Mouse (Mus musculus): ENCODE results near the gene Tekt2. TPM values are rescaled to one million over a fixed set of nuclear protein-coding genes. Genes with fewer than 3 reads are reported as not detected.

Tekt2 gene
- polyA plus RNA-seq, 1 experiment: 3.1 TPM

DNA sequence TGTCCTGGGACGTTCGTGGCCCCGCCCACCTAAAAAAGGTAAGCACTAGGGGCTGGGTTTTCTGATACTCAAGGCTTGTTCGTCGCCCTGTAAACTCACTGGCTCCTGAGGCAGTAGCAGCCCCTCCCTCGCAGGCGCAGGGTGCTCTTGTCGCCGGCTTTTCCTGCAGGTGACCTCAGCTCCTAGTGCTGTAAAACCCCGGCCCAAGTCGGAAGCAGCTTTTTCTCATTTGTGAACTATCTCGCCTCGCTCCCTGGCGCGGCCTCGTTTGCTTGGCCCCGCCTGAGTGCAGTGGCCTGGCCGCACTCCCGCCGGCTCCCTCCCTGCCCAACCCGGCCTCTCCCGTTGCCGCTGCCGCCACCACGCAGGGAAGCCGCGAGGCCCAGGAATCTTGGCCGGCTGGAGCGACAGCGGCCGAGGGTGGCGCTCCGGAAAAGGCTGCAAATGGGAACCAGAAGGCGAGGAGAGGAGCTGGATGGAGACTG, 28.8 kb downstream of the Tekt2 start:
- H3K4me3 ChIP-seq (ENCODE audit: insufficient read depth, low read length): no peak overlapping the region

GRCm38 (mm10) chr4:126295937-126296336, 29.6 kb downstream of the Tekt2 start:
- Histone ChIP-seq H3K4me1 (ENCODE audit: control insufficient read depth, insufficient read depth, low read length) (peaks cover 3% of the 10 kb centered on the region), H3K27ac (ENCODE audit: insufficient read depth, low read length) (no peak overlapping the region), H3K4me3 (ENCODE audit: insufficient read depth, low read length) (no peak overlapping the region)
- TF ChIP-seq POLR2A (IDR thresholded peaks at IDR 0.05; ENCODE audit: low read depth, low read length) (no peak), CTCF (IDR thresholded peaks at IDR 0.05; ENCODE audit: borderline replicate concordance, insufficient read depth, low read length) (no peak)

More for the DNA sequence above, 28.8 kb downstream of the Tekt2 start:
- Histone ChIP-seq H3K27ac (ENCODE audit: insufficient read depth, low read length) (peak overlapping the region; percentile 1; the same call in 1 of the 2 replicates), H3K4me1 (ENCODE audit: control insufficient read depth, insufficient read depth, low read length) (peaks cover 3% of the 10 kb centered on the region)
- TF ChIP-seq POLR2A (IDR thresholded peaks at IDR 0.05; ENCODE audit: low read depth, low read length) (no peak), CTCF (IDR thresholded peaks at IDR 0.05; ENCODE audit: borderline replicate concordance, insufficient read depth, low read length) (no peak)

DNA sequence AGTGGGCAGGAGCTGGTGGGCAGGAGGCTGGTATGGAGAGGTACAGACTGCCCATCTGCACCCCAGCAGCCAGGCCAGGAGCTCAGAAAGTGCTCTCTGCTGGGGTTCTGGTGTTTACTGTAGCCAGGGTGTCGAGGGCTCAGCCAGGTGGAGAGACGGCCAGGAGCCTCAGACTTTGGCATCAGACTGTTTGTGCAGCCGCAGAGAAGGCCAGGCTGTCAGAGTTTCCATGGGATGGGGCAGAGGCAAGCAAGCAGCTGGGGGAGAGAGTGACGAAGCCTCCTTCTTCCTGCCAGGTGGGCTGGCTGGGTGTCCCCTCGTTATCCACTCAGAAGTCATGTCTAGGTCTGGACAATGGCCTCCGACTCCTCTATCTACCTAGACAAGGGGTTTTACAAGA, 30.3 kb downstream of the Tekt2 start:
- H3K4me3 ChIP-seq (ENCODE audit: insufficient read depth, low read length): no peak overlapping the region
- TF ChIP-seq POLR2A (IDR thresholded peaks at IDR 0.05; ENCODE audit: low read depth, low read length) (no peak), CTCF (IDR thresholded peaks at IDR 0.05; ENCODE audit: borderline replicate concordance, insufficient read depth, low read length) (no peak)
- no peak overlapping the region for H3K27ac ChIP-seq (ENCODE audit: insufficient read depth, low read length)
- no peaks in the 10 kb centered on the region for H3K4me1 ChIP-seq (ENCODE audit: control insufficient read depth, insufficient read depth, low read length)

GRCm38 (mm10) chr4:126291196-126291595, 34.3 kb downstream of the Tekt2 start:
- Histone ChIP-seq H3K27ac (ENCODE audit: insufficient read depth, low read length) (0 out of 2 replicates have a peak overlapping the region, but pooled peaks have one; percentile 7), H3K4me3 (ENCODE audit: insufficient read depth, low read length) (no peak overlapping the region), H3K4me1 (ENCODE audit: control insufficient read depth, insufficient read depth, low read length) (no peaks in the 10 kb centered on the region)
- TF ChIP-seq CTCF (IDR thresholded peaks at IDR 0.05; ENCODE audit: borderline replicate concordance, insufficient read depth, low read length) (no peak), POLR2A (IDR thresholded peaks at IDR 0.05; ENCODE audit: low read depth, low read length) (no peak)

DNA sequence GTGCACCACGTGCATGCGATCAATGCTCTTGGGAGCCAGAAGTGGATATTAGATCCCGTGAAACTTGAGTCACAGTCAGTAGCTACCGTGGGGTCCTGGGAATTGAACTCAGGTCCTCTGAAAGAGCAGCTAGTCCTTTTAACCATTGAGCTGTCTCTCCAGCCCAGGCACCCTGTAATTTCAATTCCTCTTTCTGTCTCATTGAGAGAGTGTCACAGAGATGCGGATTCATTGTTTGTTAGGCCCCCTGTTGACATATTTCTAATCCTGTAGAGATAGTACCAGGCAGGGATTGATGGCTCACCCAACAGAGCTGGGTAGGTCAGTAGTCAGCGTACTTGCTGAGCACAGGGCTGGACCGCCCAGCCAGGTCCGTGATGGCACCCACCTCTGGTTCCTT, 35.2 kb downstream of the Tekt2 start:
- no peaks in the 10 kb centered on the region for H3K4me1 ChIP-seq (ENCODE audit: control insufficient read depth, insufficient read depth, low read length)
- H3K27ac ChIP-seq (ENCODE audit: insufficient read depth, low read length): no peak overlapping the region
- no peak overlapping the region for H3K4me3 ChIP-seq (ENCODE audit: insufficient read depth, low read length)
- TF ChIP-seq POLR2A (IDR thresholded peaks at IDR 0.05; ENCODE audit: low read depth, low read length): no peak
- no peak for TF ChIP-seq CTCF (IDR thresholded peaks at IDR 0.05; ENCODE audit: borderline replicate concordance, insufficient read depth, low read length)

- H3K27ac ChIP-seq (ENCODE audit: insufficient read depth, low read length): no peak overlapping the region
Observed at GRCm38 (mm10) chr4:126288085-126288666, 37.3 kb downstream of the Tekt2 start.

DNA sequence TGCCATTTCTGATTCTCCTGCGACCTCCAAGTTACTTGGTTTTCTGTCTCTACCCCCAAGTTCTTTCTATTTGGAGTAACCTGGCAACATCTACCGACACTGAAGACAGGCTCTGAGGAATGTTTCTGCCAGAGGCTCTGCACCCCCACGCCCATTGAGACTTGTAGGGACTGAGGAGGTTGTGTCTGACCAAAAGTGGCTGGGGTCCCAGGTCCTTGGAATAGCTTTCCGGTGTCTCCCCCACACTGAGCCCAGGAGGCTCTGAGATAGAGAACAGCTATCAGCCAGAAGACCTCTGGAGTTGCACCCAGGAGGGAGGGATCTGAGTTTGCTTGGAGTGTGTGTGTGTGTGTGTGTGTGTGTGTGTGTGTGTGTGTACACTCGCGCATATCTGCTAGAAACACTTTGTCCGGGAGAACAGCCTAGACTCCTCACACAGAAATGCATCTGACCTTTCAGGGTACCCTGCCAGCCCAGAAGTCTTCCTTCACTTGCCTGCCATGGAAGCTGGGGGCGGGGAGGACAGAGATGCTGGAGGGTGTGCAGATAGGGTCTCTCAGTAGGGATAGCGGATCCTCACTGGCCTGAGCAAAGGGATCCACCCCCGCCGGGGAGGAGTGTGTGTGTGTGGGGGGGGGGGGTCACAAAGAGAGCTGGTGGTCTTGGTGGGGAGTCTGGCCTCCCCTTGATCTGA, 38.0 kb downstream of the Tekt2 start:
- no peak for TF ChIP-seq CTCF (IDR thresholded peaks at IDR 0.05; ENCODE audit: borderline replicate concordance, insufficient read depth, low read length)
- no peak for TF ChIP-seq POLR2A (IDR thresholded peaks at IDR 0.05; ENCODE audit: low read depth, low read length)
- Histone ChIP-seq H3K27ac (ENCODE audit: insufficient read depth, low read length) (no peak overlapping the region), H3K4me3 (ENCODE audit: insufficient read depth, low read length) (no peak overlapping the region), H3K4me1 (ENCODE audit: control insufficient read depth, insufficient read depth, low read length) (no peaks in the 10 kb centered on the region)

More at GRCm38 (mm10) chr4:126288085-126288666, 37.3 kb downstream of the Tekt2 start:
- no peak overlapping the region for H3K4me3 ChIP-seq (ENCODE audit: insufficient read depth, low read length)
- H3K4me1 ChIP-seq (ENCODE audit: control insufficient read depth, insufficient read depth, low read length): no peaks in the 10 kb centered on the region
- no peak for TF ChIP-seq POLR2A (IDR thresholded peaks at IDR 0.05; ENCODE audit: low read depth, low read length)
- no peak for TF ChIP-seq CTCF (IDR thresholded peaks at IDR 0.05; ENCODE audit: borderline replicate concordance, insufficient read depth, low read length)

DNA sequence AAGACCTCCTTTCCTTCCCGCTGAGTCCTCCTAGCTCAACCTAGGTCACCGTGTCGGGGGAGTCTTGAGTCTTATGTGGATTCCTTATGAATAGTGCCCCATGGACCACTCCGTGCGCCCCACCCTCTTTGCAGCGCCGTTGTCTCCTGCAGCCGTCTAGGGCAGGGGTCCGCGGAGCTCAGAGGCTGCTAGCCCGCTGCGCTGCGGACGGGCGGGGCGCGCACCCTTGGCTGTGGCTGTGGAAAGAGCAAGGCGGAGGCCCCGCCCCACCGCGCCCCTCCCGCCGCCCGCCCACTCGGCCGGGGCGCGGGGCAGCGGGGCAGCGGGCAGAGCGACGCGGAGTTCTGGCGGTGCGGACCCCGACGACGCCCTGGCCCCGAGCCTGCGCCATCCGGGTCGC, 39.0 kb downstream of the Tekt2 start, which contains the start of gene Col8a2:
Gene Col8a2 (plus strand): TSS at position 302 of the 400 bp plus-strand sequence.
- TF ChIP-seq POLR2A (IDR thresholded peaks at IDR 0.05; ENCODE audit: low read depth, low read length): no peak
- TF ChIP-seq CTCF (IDR thresholded peaks at IDR 0.05; ENCODE audit: borderline replicate concordance, insufficient read depth, low read length): no peak
- no peaks in the 10 kb centered on the region for H3K4me1 ChIP-seq (ENCODE audit: control insufficient read depth, insufficient read depth, low read length)
- peak within 1 kb of the TSS; percentile 40 for H3K4me3 ChIP-seq (ENCODE audit: insufficient read depth, low read length)
- no peak within 1 kb of the TSS for H3K27ac ChIP-seq (ENCODE audit: insufficient read depth, low read length)

- TF ChIP-seq CTCF (IDR thresholded peaks at IDR 0.05; ENCODE audit: borderline replicate concordance, insufficient read depth, low read length) (no peak), POLR2A (IDR thresholded peaks at IDR 0.05; ENCODE audit: low read depth, low read length) (no peak)
- no peak overlapping the region for H3K27ac ChIP-seq (ENCODE audit: insufficient read depth, low read length)
- H3K4me3 ChIP-seq (ENCODE audit: insufficient read depth, low read length): no peak overlapping the region
- no peaks in the 10 kb centered on the region for H3K4me1 ChIP-seq (ENCODE audit: control insufficient read depth, insufficient read depth, low read length)
Observed at GRCm38 (mm10) chr4:126283582-126283981, 41.9 kb downstream of the Tekt2 start.

- TF ChIP-seq POLR2A (IDR thresholded peaks at IDR 0.05; ENCODE audit: low read depth, low read length): no peak
- no peak for TF ChIP-seq CTCF (IDR thresholded peaks at IDR 0.05; ENCODE audit: borderline replicate concordance, insufficient read depth, low read length)
- Histone ChIP-seq H3K4me3 (ENCODE audit: insufficient read depth, low read length) (no peak overlapping the region), H3K27ac (ENCODE audit: insufficient read depth, low read length) (no peak overlapping the region), H3K4me1 (ENCODE audit: control insufficient read depth, insufficient read depth, low read length) (no peaks in the 10 kb centered on the region)
Observed at GRCm38 (mm10) chr4:126281706-126282105, 43.8 kb downstream of the Tekt2 start.
